Mouse (Mus musculus) forebrain, embryonic 16.5 days (tissue): ENCODE measurements around the gene Smarcc1. TPM values are rescaled to one million over a fixed set of nuclear protein-coding genes. Genes with fewer than 3 reads are reported as not detected.
A peak's percentile ranks its signal among the peaks of the same experiment; 100 is the strongest.
"Not testable (repeated sequence)": the region's sequence is repeated elsewhere in the genome, so short reads cannot be mapped to it uniquely, and the experiment has no call there.

Source experiments
- ATAC-seq: fragments of 200-750 bp; cut with Nextera tagmentation; 2 replicates; pipeline ENCODE4 v1.8.0; 2017; ENCODE audit warnings: mild to moderate bottlenecking, moderate library complexity
- H3K27ac ChIP-seq: fragments of 300-500 bp; sonication (generic); 2 replicates; pipeline ENCODE4 v1.5.1; 2014; ENCODE audit warnings: low read length, control low read depth
- H3K27me3 ChIP-seq: fragments of 300-500 bp; sonication (generic); replicated peaks from 2 replicates; pipeline ENCODE4 v1.6.1; 2014; ENCODE audit warnings: low read length; ENCODE audit not compliant: control insufficient read depth, insufficient read depth
- H3K36me3 ChIP-seq: fragments of 300-500 bp; sonication (generic); 2 replicates; pipeline ENCODE4 v1.6.1; 2014; ENCODE audit not compliant: control insufficient read depth, insufficient read depth
- H3K4me1 ChIP-seq: fragments of 300-500 bp; sonication (generic); replicated peaks from 2 replicates; pipeline ENCODE4 v1.6.1; 2014; ENCODE audit warnings: low read length; ENCODE audit not compliant: control insufficient read depth, insufficient read depth
- H3K4me2 ChIP-seq: fragments of 300-500 bp; sonication (generic); 2 replicates; pipeline ENCODE4 v1.6.1; 2014; ENCODE audit warnings: mild to moderate bottlenecking, low read length, control low read depth
- H3K4me3 ChIP-seq: fragments of 300-500 bp; sonication (generic); replicated peaks from 2 replicates; pipeline ENCODE4 v1.5.1; 2014; ENCODE audit warnings: mild to moderate bottlenecking, low read length, control low read depth
- H3K9ac ChIP-seq: fragments of 300-500 bp; sonication (generic); replicated peaks from 2 replicates; pipeline ENCODE4 v1.6.1; 2014; ENCODE audit warnings: low read depth, low read length, control low read depth
- H3K9me3 ChIP-seq: fragments of 300-500 bp; sonication (generic); 2 replicates; pipeline ENCODE4 v1.6.1; 2016; ENCODE audit warnings: low read length; ENCODE audit not compliant: control insufficient read depth
- WGBS: fragments of 180-500 bp; shearing (Covaris S2); extraction: QIAGEN DNeasy Blood & Tissue Kit; methylation state at CpG from one replicate; pipeline ENCODE4 v1.1.7; 2014; 5-methylcytosine and 5-hydroxymethylcytosine counted together
- polyA plus RNA-seq: library from polyadenylated mRNA; unstranded; fragments of >200 nt; fragmentation: Nextera tagmentation; extraction: Ambion mirVana; gene quantifications from 2 replicates; pipeline ENCODE4 v1.2.1, GENCODE M21; 2015

Gene Smarcc1
- polyA plus RNA-seq, 1 experiment from 2014 or later, result 134 TPM

- not testable (repeated sequence) for H3K9me3 ChIP-seq, H3K36me3 ChIP-seq, H3K4me2 ChIP-seq, H3K27ac ChIP-seq, H3K9ac ChIP-seq, H3K27me3 ChIP-seq, H3K4me3 ChIP-seq, H3K4me1 ChIP-seq, ATAC-seq
- 52% methylated on average over 2 of the region's 2 CpGs for WGBS
Observed at GRCm38 (mm10) chr9:110124008-110124540, 6.6 kb downstream of the Smarcc1 start.

GRCm38 (mm10) chr9:110130896-110131524 is 13.5 kb downstream of the Smarcc1 start:
- Histone ChIP-seq H3K4me3 (peak overlapping the region; percentile 98), H3K36me3 (no peaks in the 10 kb centered on the region), H3K9me3 (no peaks in the 10 kb centered on the region), H3K4me1 (peaks cover 29% of the 10 kb centered on the region), H3K27me3 (no peaks in the 10 kb centered on the region), H3K4me2 (peak overlapping the region; percentile 70), H3K9ac (peak overlapping the region; percentile 99), H3K27ac (peak overlapping the region; percentile 94)
- 28% methylated on average over 10 of the region's 10 CpGs for WGBS
- ATAC-seq, result no peak

- under 1% methylated on average over 64 of the region's 64 CpGs for WGBS
Observed at GRCm38 (mm10) chr9:110131525-110132197, 14.2 kb downstream of the Smarcc1 start.

GRCm38 (mm10) chr9:110132201-110132605 is 14.7 kb downstream of the Smarcc1 start:
- H3K9me3 ChIP-seq, result no peaks in the 10 kb centered on the region
- peak overlapping the region; percentile 87 for H3K27ac ChIP-seq
- H3K4me1 ChIP-seq, result peaks cover 29% of the 10 kb centered on the region
- under 1% methylated on average over 22 of the region's 38 CpGs for WGBS
- no peaks in the 10 kb centered on the region for H3K36me3 ChIP-seq
- peak overlapping the region; percentile 99 for H3K9ac ChIP-seq
- H3K27me3 ChIP-seq, result no peaks in the 10 kb centered on the region
- H3K4me3 ChIP-seq, result peak overlapping the region; percentile 98
- H3K4me2 ChIP-seq, result peak overlapping the region; percentile 52
- ATAC-seq, result peak; percentile 63

More at GRCm38 (mm10) chr9:110131525-110132197, 14.2 kb downstream of the Smarcc1 start:
- peaks cover 29% of the 10 kb centered on the region for H3K4me1 ChIP-seq
- H3K27ac ChIP-seq, result peak overlapping the region; percentile 94
- no peaks in the 10 kb centered on the region for H3K36me3 ChIP-seq
- H3K9ac ChIP-seq, result peak overlapping the region; percentile 99
- no peaks in the 10 kb centered on the region for H3K27me3 ChIP-seq
- no peaks in the 10 kb centered on the region for H3K9me3 ChIP-seq
- H3K4me2 ChIP-seq, result peak overlapping the region; percentile 70
- peak overlapping the region; percentile 98 for H3K4me3 ChIP-seq
- peak; percentile 97 for ATAC-seq

- WGBS, result 63% methylated on average over 6 of the region's 6 CpGs
Observed at GRCm38 (mm10) chr9:110132921-110133320, 15.4 kb downstream of the Smarcc1 start.

GRCm38 (mm10) chr9:110134176-110134575 is 16.7 kb downstream of the Smarcc1 start:
- Histone ChIP-seq H3K4me3 (peak overlapping the region; percentile 13), H3K27ac (no peak overlapping the region), H3K4me1 (peaks cover 29% of the 10 kb centered on the region), H3K4me2 (peak overlapping the region; percentile 52), H3K9me3 (no peaks in the 10 kb centered on the region), H3K27me3 (no peaks in the 10 kb centered on the region), H3K36me3 (peaks cover 2% of the 10 kb centered on the region; the same call in 1 of the 2 replicates), H3K9ac (no peak overlapping the region)
- 83% methylated on average over 5 of the region's 5 CpGs for WGBS
- no peak for ATAC-seq

More at GRCm38 (mm10) chr9:110132921-110133320, 15.4 kb downstream of the Smarcc1 start:
- H3K9me3 ChIP-seq, result no peaks in the 10 kb centered on the region
- peaks cover under 1% of the 10 kb centered on the region; the same call in 1 of the 2 replicates for H3K36me3 ChIP-seq
- peak overlapping the region; percentile 98 for H3K4me3 ChIP-seq
- no peak for ATAC-seq
- H3K27me3 ChIP-seq, result no peaks in the 10 kb centered on the region
- H3K9ac ChIP-seq, result no peak overlapping the region
- peak overlapping the region; percentile 52 for H3K4me2 ChIP-seq
- H3K27ac ChIP-seq, result no peak overlapping the region
- peaks cover 29% of the 10 kb centered on the region for H3K4me1 ChIP-seq

- H3K27me3 ChIP-seq, result no peaks in the 10 kb centered on the region
- H3K9ac ChIP-seq, result no peak overlapping the region
- no peak overlapping the region for H3K4me2 ChIP-seq
- ATAC-seq, result no peak
- no peak overlapping the region for H3K4me3 ChIP-seq
- 92% methylated on average over 4 of the region's 4 CpGs for WGBS
- H3K9me3 ChIP-seq, result no peaks in the 10 kb centered on the region
- peaks cover 10% of the 10 kb centered on the region for H3K4me1 ChIP-seq
- peaks cover 21% of the 10 kb centered on the region for H3K36me3 ChIP-seq
- H3K27ac ChIP-seq, result no peak overlapping the region
Observed at GRCm38 (mm10) chr9:110139119-110139518, 21.6 kb downstream of the Smarcc1 start.

- Histone ChIP-seq H3K27ac (no peak overlapping the region), H3K4me3 (no peak overlapping the region), H3K4me1 (no peaks in the 10 kb centered on the region), H3K9me3 (no peaks in the 10 kb centered on the region), H3K9ac (no peak overlapping the region), H3K4me2 (no peak overlapping the region), H3K36me3 (peaks cover 26% of the 10 kb centered on the region), H3K27me3 (no peaks in the 10 kb centered on the region)
- 100% methylated on average over 1 of the region's 1 CpGs for WGBS
- ATAC-seq, result no peak
Observed at GRCm38 (mm10) chr9:110142097-110142496, 24.6 kb downstream of the Smarcc1 start.

- peaks cover 29% of the 10 kb centered on the region for H3K36me3 ChIP-seq
Observed at GRCm38 (mm10) chr9:110148598-110148997, 31.1 kb downstream of the Smarcc1 start.

More at GRCm38 (mm10) chr9:110148598-110148997, 31.1 kb downstream of the Smarcc1 start:
- Histone ChIP-seq H3K9me3 (no peaks in the 10 kb centered on the region), H3K4me2 (no peak overlapping the region), H3K9ac (no peak overlapping the region), H3K4me3 (no peak overlapping the region), H3K4me1 (no peaks in the 10 kb centered on the region), H3K27me3 (no peaks in the 10 kb centered on the region), H3K27ac (no peak overlapping the region)
- 88% methylated on average over 2 of the region's 2 CpGs for WGBS
- no peak for ATAC-seq
